8 mouse cellular contexts compared by ENCODE assay signal in the genomic region with DNA sequence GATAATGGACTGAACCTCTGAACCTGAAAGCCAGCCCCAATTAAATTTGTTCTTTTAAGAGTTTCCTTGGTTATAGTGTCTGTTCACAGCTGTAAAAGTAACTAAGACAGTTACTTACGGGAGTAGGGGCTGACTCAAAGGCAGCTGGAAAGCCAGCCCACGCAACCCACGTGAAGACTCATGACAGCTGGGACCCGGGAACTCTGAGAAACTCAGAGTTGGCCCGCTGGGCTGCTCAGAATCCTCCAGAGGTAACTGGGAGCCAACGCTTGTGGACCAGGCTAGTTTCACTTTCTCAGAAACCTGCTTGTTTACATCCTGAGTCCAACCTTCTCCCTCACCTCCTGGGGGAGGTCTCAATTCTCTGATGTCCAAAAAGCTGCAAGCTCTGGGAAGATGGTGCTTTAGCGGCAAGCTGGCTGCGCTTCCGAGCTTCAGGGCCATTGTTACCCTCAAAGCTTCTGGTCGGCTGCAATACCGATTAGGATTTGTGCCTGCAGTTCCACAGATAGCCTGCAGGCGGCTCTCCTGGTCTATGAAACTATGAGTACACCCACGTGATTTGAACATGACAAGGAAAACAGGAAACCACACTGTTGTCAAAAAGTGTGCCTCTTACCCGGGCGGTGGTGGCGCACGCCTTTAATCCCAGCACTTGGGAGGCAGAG. TPM values are rescaled to one million over a fixed set of nuclear protein-coding genes. Genes with fewer than 3 reads are reported as not detected.
A peak's percentile ranks its signal among the peaks of the same experiment; 100 is the strongest.
DNase-seq lines count a peak whose midpoint lies in the region; ATAC-seq and TF ChIP-seq lines count a peak whose summit lies in the region.

No protein-coding gene starts in this region.

- peak overlapping the region; percentile 19 for H3K4me2 ChIP-seq in embryonic facial prominence, embryonic 14.5 days (ENCODE audit: low read depth, low read length)
- H3K4me2 ChIP-seq in limb, embryonic 12.5 days = peak overlapping the region; percentile 35
- peak overlapping the region; percentile 32 for H3K4me2 ChIP-seq in midbrain, embryonic 14.5 days (ENCODE audit: low read length)

- H3K36me3 ChIP-seq in embryonic facial prominence, embryonic 14.5 days (ENCODE audit: control insufficient read depth, insufficient read depth, low read length) = peaks cover 14% of the 10 kb centered on the region
- no peaks in the 10 kb centered on the region for H3K36me3 ChIP-seq in heart, adult 2 months (ENCODE audit: control insufficient read depth, insufficient read depth, low read length)
- H3K36me3 ChIP-seq in kidney, adult 2 months (ENCODE audit: control insufficient read depth, insufficient read depth, low read length) = no peaks in the 10 kb centered on the region; the same call in 1 of the 2 replicates
- peaks cover 15% of the 10 kb centered on the region for H3K36me3 ChIP-seq in limb, embryonic 12.5 days
- peaks cover 13% of the 10 kb centered on the region for H3K36me3 ChIP-seq in midbrain, embryonic 14.5 days (ENCODE audit: control insufficient read depth, insufficient read depth, low read length)

- no peaks in the 10 kb centered on the region for H3K79me2 ChIP-seq in heart, adult 2 months (replicated peaks; ENCODE audit: control insufficient read depth, insufficient read depth, low read length)

- TF ChIP-seq EP300 in heart, adult 2 months (IDR thresholded peaks at IDR 0.05; ENCODE audit: insufficient read depth, low read depth, low read length) = peak; percentile 91

- intact Hi-C loops in heart, adult 2 months (cut with DNase I) = loop anchor here (1.0 to 5.0 kb wide), 3 partner anchors 16 to 44 kb away; no protein-coding TSS in a partner anchor

- 0 out of 2 replicates have a peak overlapping the region, but pooled peaks have one; percentile 4 for H3K4me3 ChIP-seq in embryonic facial prominence, embryonic 14.5 days (ENCODE audit: low read depth, low read length)
- peak overlapping the region; percentile 47 for H3K4me3 ChIP-seq in heart, adult 2 months
- peak overlapping the region; percentile 54 for H3K4me3 ChIP-seq in kidney, adult 2 months (ENCODE audit: insufficient read depth, low read depth, low read length)
- H3K4me3 ChIP-seq in limb, embryonic 12.5 days (replicated peaks) = peak overlapping the region; percentile 17; the same call in 1 of the 2 replicates
- H3K4me3 ChIP-seq in midbrain, embryonic 14.5 days (replicated peaks; ENCODE audit: low read depth, low read length) = no peak overlapping the region

- no peak overlapping the region for H3K27ac ChIP-seq in embryonic facial prominence, embryonic 14.5 days (replicated peaks; ENCODE audit: low read depth, low read length)
- peak overlapping the region; percentile 89 for H3K27ac ChIP-seq in heart, adult 2 months
- H3K27ac ChIP-seq in kidney, adult 2 months (ENCODE audit: insufficient read depth, low read depth, low read length) = no peak overlapping the region
- H3K27ac ChIP-seq in limb, embryonic 12.5 days = no peak overlapping the region
- no peak overlapping the region for H3K27ac ChIP-seq in midbrain, embryonic 14.5 days (replicated peaks; ENCODE audit: low read depth, low read length)

- TF ChIP-seq CTCF in heart, adult 2 months (IDR thresholded peaks at IDR 0.05) = peak; percentile 86
- peak; percentile 92 for TF ChIP-seq CTCF in kidney, adult 2 months (conservative IDR thresholded peaks at IDR 0.05; ENCODE audit: insufficient read depth, insufficient read length, low read depth, low read length)

- peak; percentile 32; the same call in 1 of the 2 replicates for TF ChIP-seq POLR2A in heart, adult 2 months (IDR thresholded peaks at IDR 0.05; ENCODE audit: insufficient read depth, low read depth, low read length)
- no peak for TF ChIP-seq POLR2A in kidney, adult 2 months (IDR thresholded peaks at IDR 0.05; ENCODE audit: low read depth, low read length)

- 8% methylated on average over 17 of the region's 17 CpGs for WGBS in embryonic facial prominence, embryonic 14.5 days
- 4% methylated on average over 17 of the region's 17 CpGs for WGBS in heart, adult 2 months
- WGBS in kidney, adult 2 months = 3% methylated on average over 17 of the region's 17 CpGs
- WGBS in limb, embryonic 12.5 days = 12% methylated on average over 17 of the region's 17 CpGs
- 13% methylated on average over 17 of the region's 17 CpGs for WGBS in midbrain, embryonic 14.5 days

- ATAC-seq in embryonic facial prominence, embryonic 14.5 days (ENCODE audit: low read depth) = no peak
- ATAC-seq in limb, embryonic 12.5 days (ENCODE audit: insufficient number of reproducible peaks, insufficient read depth, low FRiP score, low TSS enrichment, low read depth) = no peak
- no peak for ATAC-seq in midbrain, embryonic 14.5 days (ENCODE audit: low FRiP score, low TSS enrichment)

- H3K9me3 ChIP-seq in embryonic facial prominence, embryonic 14.5 days (ENCODE audit: control insufficient read depth, low read length) = no peaks in the 10 kb centered on the region
- no peaks in the 10 kb centered on the region for H3K9me3 ChIP-seq in limb, embryonic 12.5 days
- H3K9me3 ChIP-seq in midbrain, embryonic 14.5 days (ENCODE audit: control insufficient read depth, low read length) = no peaks in the 10 kb centered on the region

- no peaks in the 10 kb centered on the region for H3K4me1 ChIP-seq in embryonic facial prominence, embryonic 14.5 days (ENCODE audit: control insufficient read depth, insufficient read depth, low read length)
- no peaks in the 10 kb centered on the region; the same call in 1 of the 2 replicates for H3K4me1 ChIP-seq in heart, adult 2 months (ENCODE audit: control insufficient read depth, insufficient read depth, low read length)
- peaks cover 8% of the 10 kb centered on the region; the same call in 1 of the 2 replicates for H3K4me1 ChIP-seq in kidney, adult 2 months (ENCODE audit: control insufficient read depth, insufficient read depth, low read length)
- no peaks in the 10 kb centered on the region; the same call in 1 of the 2 replicates for H3K4me1 ChIP-seq in limb, embryonic 12.5 days (replicated peaks)
- H3K4me1 ChIP-seq in midbrain, embryonic 14.5 days (ENCODE audit: control insufficient read depth, insufficient read depth, low read length) = no peaks in the 10 kb centered on the region

- peak; percentile 79 for DNase-seq in 3134 (ENCODE audit: extremely low read depth, insufficient read length, low spot score)
- peak; percentile 91 for DNase-seq in adrenal gland, postnatal 25 days
- peak; percentile 90 for DNase-seq in embryonic facial prominence, embryonic 14.5 days (ENCODE audit: low spot score)
- peak; percentile 95 to 97 for DNase-seq in heart, adult 2 months
- peak; percentile 98 for DNase-seq in kidney, adult 2 months
- DNase-seq in midbrain, embryonic 14.5 days = peak; percentile 93
- DNase-seq in spleen, adult 12 weeks (ENCODE audit: low spot score) = peak; percentile 89

- no peak overlapping the region for H3K9ac ChIP-seq in embryonic facial prominence, embryonic 14.5 days (ENCODE audit: low read depth, low read length)
- H3K9ac ChIP-seq in heart, adult 2 months (ENCODE audit: low read depth, low read length) = peak overlapping the region; percentile 72
- H3K9ac ChIP-seq in limb, embryonic 12.5 days (replicated peaks) = no peak overlapping the region; the same call in 1 of the 2 replicates
- no peak overlapping the region for H3K9ac ChIP-seq in midbrain, embryonic 14.5 days (replicated peaks; ENCODE audit: low read length)

- peaks cover 16% of the 10 kb centered on the region for H3K27me3 ChIP-seq in embryonic facial prominence, embryonic 14.5 days (replicated peaks; ENCODE audit: control insufficient read depth, insufficient read depth, low read length)
- no peaks in the 10 kb centered on the region for H3K27me3 ChIP-seq in heart, adult 2 months (ENCODE audit: control insufficient read depth, insufficient read depth, low read length)
- no peaks in the 10 kb centered on the region for H3K27me3 ChIP-seq in kidney, adult 2 months (replicated peaks; ENCODE audit: control insufficient read depth, insufficient read depth, low read length)
- H3K27me3 ChIP-seq in limb, embryonic 12.5 days = peaks cover 40% of the 10 kb centered on the region
- H3K27me3 ChIP-seq in midbrain, embryonic 14.5 days (ENCODE audit: control insufficient read depth, insufficient read depth, low read length) = no peaks in the 10 kb centered on the region

RNA-seq across cellular contexts. Expression of gene H2-D1, which starts 4.6 kb away (rescaled TPM):
- 86.1 and 109 TPM in 2 replicates for total RNA-seq in adrenal gland, postnatal 25 days (2021)
- polyA plus RNA-seq in embryonic facial prominence, embryonic 14.5 days (2014; fragmentation: Nextera tagmentation; extraction: Ambion mirVana) = 46.9 and 51.7 TPM in 2 replicates
- 100 to 1,000 TPM; 105 to 131 TPM for total RNA-seq in heart, adult 2 months (2021)
- 222 and 286 TPM in 2 replicates for polyA plus RNA-seq in heart, adult 2 months (2012; rRNA removed)
- polyA plus RNA-seq in kidney, adult 2 months (2012; rRNA removed) = 340 and 351 TPM in 2 replicates
- 17.8 and 18.8 TPM in 2 replicates for polyA plus RNA-seq in limb, embryonic 12.5 days (2016; fragmentation: Nextera tagmentation; extraction: Ambion mirVana)
- 68.5 and 74.3 TPM in 2 replicates for polyA plus RNA-seq in midbrain, embryonic 14.5 days (2014; fragmentation: Nextera tagmentation; extraction: Ambion mirVana)

RNA-seq across cellular contexts. Expression of gene Ddx39b, which starts 16.4 kb away (rescaled TPM):
- total RNA-seq in adrenal gland, postnatal 25 days (2021) = 237 and 249 TPM in 2 replicates
- polyA plus RNA-seq in embryonic facial prominence, embryonic 14.5 days (2014; fragmentation: Nextera tagmentation; extraction: Ambion mirVana) = 347 and 431 TPM in 2 replicates
- total RNA-seq in heart, adult 2 months (2021) = 10 to 100 TPM; 82.3 to 83.4 TPM
- polyA plus RNA-seq in heart, adult 2 months (2012; rRNA removed) = 148 and 178 TPM in 2 replicates
- polyA plus RNA-seq in kidney, adult 2 months (2012; rRNA removed) = 203 and 206 TPM in 2 replicates
- 620 and 638 TPM in 2 replicates for polyA plus RNA-seq in limb, embryonic 12.5 days (2016; fragmentation: Nextera tagmentation; extraction: Ambion mirVana)
- polyA plus RNA-seq in midbrain, embryonic 14.5 days (2014; fragmentation: Nextera tagmentation; extraction: Ambion mirVana) = 386 and 390 TPM in 2 replicates

RNA-seq across cellular contexts. Expression of gene Nfkbil1, which starts 22.4 kb away (rescaled TPM):
- 18.3 and 24.1 TPM in 2 replicates for total RNA-seq in adrenal gland, postnatal 25 days (2021)
- polyA plus RNA-seq in embryonic facial prominence, embryonic 14.5 days (2014; fragmentation: Nextera tagmentation; extraction: Ambion mirVana) = 3.3 and 4.8 TPM in 2 replicates
- total RNA-seq in heart, adult 2 months (2021) = 1 to 10 TPM; 6.5 to 8.2 TPM
- polyA plus RNA-seq in heart, adult 2 months (2012; rRNA removed) = 3.9 and 5.0 TPM in 2 replicates
- polyA plus RNA-seq in kidney, adult 2 months (2012; rRNA removed) = 11.5 and 11.7 TPM in 2 replicates
- polyA plus RNA-seq in limb, embryonic 12.5 days (2016; fragmentation: Nextera tagmentation; extraction: Ambion mirVana) = 13.3 and 15.5 TPM in 2 replicates
- 3.8 and 7.3 TPM in 2 replicates for polyA plus RNA-seq in midbrain, embryonic 14.5 days (2014; fragmentation: Nextera tagmentation; extraction: Ambion mirVana)

RNA-seq across cellular contexts. Expression of gene Atp6v1g2, which starts 24.5 kb away (rescaled TPM):
- 8.0 and 8.4 TPM in 2 replicates for total RNA-seq in adrenal gland, postnatal 25 days (2021)
- 5.1 and 5.2 TPM in 2 replicates for polyA plus RNA-seq in embryonic facial prominence, embryonic 14.5 days (2014; fragmentation: Nextera tagmentation; extraction: Ambion mirVana)
- total RNA-seq in heart, adult 2 months (2021) = 1 to 10 TPM; 3.0 to 3.2 TPM
- polyA plus RNA-seq in heart, adult 2 months (2012; rRNA removed) = 6.4 and 10.1 TPM in 2 replicates
- polyA plus RNA-seq in kidney, adult 2 months (2012; rRNA removed) = 6.6 and 6.7 TPM in 2 replicates
- 4.3 and 4.8 TPM in 2 replicates for polyA plus RNA-seq in limb, embryonic 12.5 days (2016; fragmentation: Nextera tagmentation; extraction: Ambion mirVana)
- 78.1 and 99.0 TPM in 2 replicates for polyA plus RNA-seq in midbrain, embryonic 14.5 days (2014; fragmentation: Nextera tagmentation; extraction: Ambion mirVana)

RNA-seq across cellular contexts. Expression of gene Gm16181, which starts 37.3 kb away (rescaled TPM):
- total RNA-seq in adrenal gland, postnatal 25 days (2021) = not detected in 2 replicates
- polyA plus RNA-seq in embryonic facial prominence, embryonic 14.5 days (2014; fragmentation: Nextera tagmentation; extraction: Ambion mirVana) = 0.47 TPM in 1 of 2 replicates, not detected in the other
- not detected for total RNA-seq in heart, adult 2 months (2021)
- 2.1 and 3.2 TPM in 2 replicates for polyA plus RNA-seq in heart, adult 2 months (2012; rRNA removed)
- not detected in 2 replicates for polyA plus RNA-seq in kidney, adult 2 months (2012; rRNA removed)
- polyA plus RNA-seq in limb, embryonic 12.5 days (2016; fragmentation: Nextera tagmentation; extraction: Ambion mirVana) = 0.45 and 1.1 TPM in 2 replicates
- polyA plus RNA-seq in midbrain, embryonic 14.5 days (2014; fragmentation: Nextera tagmentation; extraction: Ambion mirVana) = not detected in 2 replicates
